Mouse (Mus musculus) cerebellum, postnatal 25 days (tissue): Measurements from ENCODE around the gene Ddah2.

ENCODE experiments used
- DNase-seq, 2 experiments: peaks; one replicate each; pipeline ENCODE4 v3.0.0; 2021; ENCODE audit warnings: mixed read lengths in 2 of 2

Ddah2 gene

DNA sequence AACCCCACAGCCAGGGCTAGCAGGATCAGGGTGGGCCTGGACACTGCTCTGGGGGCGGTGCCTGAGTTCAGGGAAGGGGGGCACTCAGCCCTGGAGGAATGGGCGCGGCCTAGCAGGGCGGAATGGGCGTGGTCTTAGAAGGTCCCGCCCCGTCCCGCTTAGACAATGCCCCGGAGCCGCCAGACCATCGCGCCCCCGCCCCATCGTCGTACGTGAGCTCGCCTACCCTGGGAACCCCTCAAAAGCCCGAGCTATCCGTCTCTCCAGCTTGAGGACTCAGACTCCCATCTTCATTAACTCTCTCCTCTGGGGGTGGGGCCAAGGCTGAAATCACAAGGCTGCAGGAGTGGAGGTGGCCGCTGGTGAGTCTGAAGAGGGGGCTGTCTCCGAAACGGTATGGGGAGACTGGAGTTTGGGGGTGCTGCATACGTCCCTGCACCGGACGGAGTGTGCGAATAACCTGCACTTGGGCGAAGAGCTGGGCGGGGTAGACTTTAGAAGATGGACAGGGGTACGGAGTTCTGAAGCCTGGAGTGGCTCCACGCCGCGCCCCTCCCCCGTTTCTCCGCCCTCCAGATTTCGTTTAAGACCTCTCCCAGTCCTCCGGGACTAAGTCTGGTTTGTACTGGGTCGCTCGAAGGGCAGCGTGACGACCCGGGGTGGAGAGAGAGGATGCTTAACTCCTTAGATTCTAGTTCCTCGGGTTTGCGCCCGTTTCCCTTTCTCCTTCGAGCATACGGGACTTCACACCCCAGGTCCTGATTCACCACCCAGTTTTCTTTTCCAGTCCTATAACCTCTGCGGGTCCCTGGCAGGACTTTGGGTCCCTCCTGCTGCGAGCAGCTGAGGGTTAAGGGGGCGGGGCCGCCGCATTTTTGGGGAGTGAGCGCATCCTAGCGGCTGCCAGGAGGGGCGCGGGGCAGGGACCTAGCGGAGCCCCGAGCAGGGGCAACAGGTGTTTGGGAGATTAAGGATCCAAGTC is at the start of gene Ddah2:
Ddah2 (plus strand) TSS at position 125 of the 982 bp plus-strand sequence.
- peak; percentile 85 to 91 for DNase-seq

DNA sequence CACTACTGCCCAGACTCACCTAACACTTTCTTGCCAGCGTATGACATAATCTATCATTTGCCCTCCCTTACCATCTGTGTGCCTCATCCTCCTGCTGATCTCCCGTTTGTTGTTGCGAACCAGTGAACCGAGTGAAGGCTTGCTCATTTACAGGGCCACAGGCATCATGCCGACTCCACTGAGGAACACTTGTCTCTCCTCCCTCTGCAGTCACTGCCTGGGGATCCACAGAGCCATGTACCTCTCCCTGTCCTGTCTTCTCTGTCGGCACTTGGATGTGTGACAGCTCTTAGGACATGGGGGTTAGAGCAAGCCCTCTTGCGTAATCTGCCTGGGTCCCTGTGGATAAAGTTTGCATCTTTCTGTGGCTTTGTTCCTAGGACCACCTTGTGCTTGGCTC is 49.2 kb upstream of the Ddah2 start:
- peak; percentile 83 to 87 for DNase-seq

DNA sequence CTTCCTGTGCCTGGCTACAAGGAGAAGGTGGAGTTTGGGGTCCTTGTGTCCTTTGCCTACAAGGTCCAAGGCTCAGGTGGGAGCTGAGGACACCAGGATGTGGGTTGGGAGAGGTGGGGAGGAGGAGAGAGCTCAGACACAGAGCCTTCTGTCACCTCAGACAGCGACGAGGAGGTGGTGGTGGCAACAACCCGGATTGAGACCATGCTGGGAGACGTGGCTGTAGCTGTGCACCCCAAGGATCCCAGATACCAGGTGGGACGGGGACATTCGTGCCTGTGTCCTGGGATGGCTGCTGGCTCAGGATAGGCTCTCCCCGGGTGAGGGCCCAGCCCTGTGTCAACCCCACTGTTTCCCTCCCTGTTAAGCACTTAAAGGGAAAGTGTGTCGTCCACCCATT is 47.4 kb upstream of the Ddah2 start:
- DNase-seq = peak; percentile 10 to 17

- peak in 1 of 2 experiments; percentile 16 for DNase-seq
These were observed 46.4 kb upstream of the Ddah2 start for GRCm38 (mm10) chr17:35012430-35012829.

DNA sequence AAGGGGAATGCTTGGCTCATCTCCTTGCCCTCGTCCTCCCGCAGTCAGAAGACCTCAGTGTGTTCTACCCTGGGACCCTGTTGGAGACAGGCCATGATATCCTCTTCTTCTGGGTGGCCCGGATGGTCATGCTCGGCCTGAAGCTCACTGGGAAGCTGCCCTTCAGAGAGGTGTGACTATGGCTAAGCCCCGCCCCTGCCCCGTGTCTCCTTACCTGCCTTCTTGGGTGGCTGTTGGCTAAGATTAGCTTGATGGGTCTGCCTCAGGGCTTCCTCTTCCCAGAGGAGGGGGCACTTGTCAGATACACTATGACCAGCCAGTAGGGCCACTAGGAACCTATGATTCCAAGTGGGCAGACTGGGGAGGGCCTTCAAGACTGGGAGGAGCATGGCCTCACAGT is 45.6 kb upstream of the Ddah2 start:
- peak in 1 of 2 experiments; percentile 25 for DNase-seq

GRCm38 (mm10) chr17:35015296-35015695 is 43.5 kb upstream of the Ddah2 start:
- peak in 1 of 2 experiments; percentile 27 for DNase-seq

DNA sequence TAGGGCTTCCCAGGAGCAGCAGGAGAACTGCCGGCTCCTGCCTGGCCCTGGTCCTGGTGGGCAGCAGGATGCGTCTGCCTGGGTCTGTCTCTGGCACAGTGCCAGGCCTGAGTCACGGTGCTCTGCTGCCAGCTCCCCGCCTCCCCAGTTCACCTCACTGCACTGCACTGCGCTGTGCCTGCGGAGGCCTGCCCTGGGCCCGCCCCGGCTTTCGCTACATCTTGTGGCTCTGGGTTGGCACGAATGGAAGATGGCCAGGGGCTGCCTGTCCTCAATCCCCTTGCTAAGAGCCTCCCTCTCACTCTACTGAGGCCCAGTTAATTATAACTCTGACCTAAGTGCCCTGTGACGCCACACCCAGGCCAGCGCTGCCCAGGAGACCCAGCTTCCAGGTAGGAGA is 42.5 kb upstream of the Ddah2 start, which contains the start of gene Vwa7:
Vwa7 (plus strand) TSS at position 204 of the 400 bp plus-strand sequence.
- peak; percentile 91 to 92 for DNase-seq

DNA sequence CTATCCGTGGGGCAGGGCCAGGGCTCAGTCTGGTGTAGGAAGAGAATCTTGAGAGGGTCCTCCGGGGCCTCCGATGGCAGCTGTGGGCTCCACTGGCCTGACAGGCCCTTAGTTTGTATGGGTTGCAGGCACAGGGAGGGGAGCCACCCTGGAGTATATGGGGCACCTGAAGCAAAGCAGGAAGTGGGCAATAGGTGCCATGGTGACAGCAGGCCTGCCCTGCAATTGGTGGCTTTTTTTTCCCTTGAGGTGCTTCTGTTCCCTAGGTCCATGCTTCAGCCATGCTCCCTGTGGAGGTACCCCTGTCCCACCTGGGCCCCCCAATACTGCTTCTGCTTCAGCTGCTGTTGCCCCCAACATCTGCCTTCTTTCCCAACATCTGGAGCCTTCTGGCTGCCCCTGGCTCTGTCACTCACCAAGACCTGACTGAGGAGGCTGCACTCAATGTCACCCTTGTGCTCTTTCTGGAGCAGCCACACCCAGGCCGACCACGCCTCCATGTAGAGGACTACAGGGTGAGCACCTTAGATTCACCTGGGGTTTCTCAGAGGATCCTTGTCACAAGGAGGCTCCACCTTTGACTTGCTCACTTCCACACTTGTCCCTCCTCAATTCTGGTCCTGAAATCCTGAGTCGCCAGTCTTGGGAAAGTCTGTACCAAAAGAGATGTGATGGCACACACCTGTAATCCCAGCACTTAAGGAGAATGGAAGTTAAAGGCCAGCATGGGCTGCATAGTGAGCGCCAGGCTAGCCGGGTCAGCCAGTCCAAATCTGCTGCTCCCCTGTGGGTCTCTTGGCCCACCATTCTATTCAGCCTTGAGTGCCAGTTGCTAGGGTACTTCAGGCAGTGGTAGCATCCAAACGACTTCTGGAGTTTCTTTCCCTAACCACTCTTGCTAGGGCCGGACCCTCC is 41.8 kb upstream of the Ddah2 start:
- peak in 1 of 2 experiments; percentile 34 for DNase-seq

- peak in 1 of 2 experiments; percentile 44 for DNase-seq
These were observed 41.2 kb upstream of the Ddah2 start for GRCm38 (mm10) chr17:35017706-35018030.

DNA sequence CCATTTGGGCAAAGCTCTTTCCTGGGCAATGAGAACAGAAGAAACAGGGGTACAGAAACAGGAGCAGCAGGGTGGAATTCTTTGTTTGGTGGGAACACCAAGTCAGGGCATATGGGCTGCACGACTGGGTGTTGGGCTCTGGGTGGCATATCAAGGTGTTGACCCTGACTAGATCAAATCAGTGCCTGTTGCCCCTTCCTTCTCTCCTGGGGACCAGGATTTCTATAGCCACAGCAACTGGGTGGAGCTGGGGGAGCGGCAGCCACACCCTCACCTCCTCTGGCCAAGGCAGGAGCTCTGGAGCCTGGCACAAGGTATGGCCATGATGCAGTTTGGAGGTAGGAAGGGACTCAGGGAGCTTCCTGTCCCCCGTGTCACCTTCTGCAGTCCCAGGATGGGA is 40.7 kb upstream of the Ddah2 start:
- DNase-seq = peak in 1 of 2 experiments; percentile 23

DNA sequence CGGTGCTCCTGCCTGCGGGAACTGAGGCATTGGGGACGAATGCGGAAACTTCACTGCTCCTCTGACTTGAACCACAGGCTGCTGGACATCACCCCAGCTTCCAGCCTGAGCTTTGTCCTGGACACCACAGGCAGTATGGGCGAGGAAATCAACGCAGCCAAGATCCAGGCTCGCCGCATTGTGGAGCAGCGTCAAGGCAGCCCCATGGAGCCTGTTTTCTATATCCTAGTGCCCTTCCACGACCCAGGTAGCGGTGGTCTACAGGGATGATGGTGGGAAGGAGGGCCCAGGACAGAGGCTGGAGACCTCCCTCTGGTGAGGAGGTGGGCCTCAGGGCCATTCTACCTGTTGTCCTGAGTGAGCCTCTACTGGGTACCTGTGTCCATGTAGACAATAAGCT is 38.9 kb upstream of the Ddah2 start:
- DNase-seq = peak in 1 of 2 experiments; percentile 25

DNA sequence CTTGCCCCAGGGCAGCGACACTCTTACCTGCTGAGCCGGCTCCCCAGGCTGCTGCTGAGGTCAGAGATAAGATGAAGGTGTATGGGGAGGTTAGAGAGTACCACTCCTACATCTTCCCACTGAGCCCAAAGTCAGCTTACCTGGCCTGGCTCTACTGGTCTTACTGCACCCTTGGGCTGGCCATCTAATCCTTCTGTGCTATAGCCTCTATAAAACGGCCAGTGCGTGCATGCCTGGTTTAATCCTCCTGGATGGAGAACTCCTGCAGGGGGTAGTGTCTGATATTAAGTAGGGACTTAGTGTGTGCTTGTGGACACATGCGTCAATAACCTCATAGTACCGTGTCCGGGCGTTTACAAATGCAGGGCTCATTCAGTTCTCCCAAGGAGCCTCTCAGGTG is 38.3 kb upstream of the Ddah2 start:
- peak in 1 of 2 experiments; percentile 23 for DNase-seq

DNA sequence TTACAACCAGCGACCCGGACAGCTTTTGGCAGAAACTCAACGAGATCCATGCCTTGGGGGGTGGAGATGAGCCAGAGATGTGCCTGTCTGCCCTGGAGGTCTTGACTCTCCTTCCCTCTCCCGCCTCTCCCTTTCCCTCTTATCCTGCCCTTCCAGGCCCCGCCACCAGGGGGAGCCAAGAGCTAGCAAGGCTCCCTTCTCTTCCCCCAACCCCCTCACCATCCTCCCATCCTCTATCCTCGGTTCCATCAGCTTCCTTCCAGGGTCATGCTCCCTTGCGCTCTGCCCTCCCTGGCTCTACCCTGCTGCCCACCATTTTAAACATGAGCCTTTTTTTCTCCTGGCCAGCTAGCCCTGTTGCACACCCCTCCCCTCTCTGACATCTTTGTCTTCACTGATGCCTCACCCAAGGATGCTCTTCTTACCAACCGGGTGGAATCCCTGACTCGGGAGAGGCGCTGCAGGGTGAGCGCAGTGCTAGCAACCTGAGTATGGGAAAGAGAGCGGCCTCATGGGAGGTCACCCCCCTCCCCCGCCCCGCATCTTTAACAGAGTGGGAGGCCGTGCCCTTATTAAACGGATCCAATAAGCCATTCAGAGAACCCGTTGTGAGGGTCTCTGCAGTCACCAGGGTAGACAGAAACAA is 37.5 kb upstream of the Ddah2 start:
- peak; percentile 92 to 94 for DNase-seq

GRCm38 (mm10) chr17:35021842-35022477 is 36.9 kb upstream of the Ddah2 start:
- peak in 1 of 2 experiments; percentile 6 for DNase-seq

DNA sequence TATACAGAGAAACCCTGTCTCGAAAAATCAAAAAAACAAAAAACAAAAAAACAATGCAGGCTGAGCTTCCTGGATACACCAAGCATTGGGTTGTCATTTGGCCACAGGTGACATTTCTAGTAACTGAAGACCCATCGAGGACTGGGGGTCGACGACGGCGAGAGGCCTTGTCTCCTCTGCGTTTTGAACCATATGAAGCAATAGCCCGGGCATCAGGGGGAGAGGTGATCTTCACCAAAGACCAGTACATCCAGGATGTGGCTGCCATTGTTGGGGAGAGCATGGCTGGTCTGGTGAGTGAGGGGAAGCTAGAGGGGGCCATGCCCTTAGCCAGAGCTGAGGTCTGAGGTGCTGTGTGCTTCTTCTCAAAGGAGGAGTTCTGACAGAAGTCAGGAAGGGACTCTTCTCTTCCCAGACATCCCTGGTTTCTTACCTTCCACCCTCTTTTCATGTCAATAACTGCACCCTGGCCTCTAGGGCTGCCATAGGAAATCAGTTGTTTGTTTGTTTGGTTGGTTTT is 36.2 kb upstream of the Ddah2 start:
- DNase-seq = peak in 1 of 2 experiments; percentile 8

DNA sequence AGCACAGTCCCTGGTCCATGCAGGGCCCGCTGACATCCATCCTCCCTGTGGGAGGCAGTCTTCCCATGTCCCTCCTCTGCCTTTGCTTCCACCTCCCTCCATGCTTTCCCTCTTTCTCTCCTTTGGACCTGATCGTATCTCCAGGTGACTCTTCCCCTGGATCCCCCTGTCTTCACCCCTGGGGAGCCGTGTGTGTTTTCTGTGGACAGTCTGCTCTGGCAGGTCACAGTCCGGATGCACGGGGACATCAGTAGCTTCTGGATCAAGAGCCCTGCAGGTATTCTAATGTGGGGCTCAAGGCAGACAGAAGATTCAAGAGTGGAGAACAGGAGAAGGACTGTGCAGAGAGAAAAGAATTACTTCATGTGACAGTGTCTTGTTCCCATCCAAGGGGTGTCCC is 35.6 kb upstream of the Ddah2 start:
- DNase-seq = peak in 1 of 2 experiments; percentile 5

- DNase-seq = peak in 1 of 2 experiments; percentile 2
These were observed 35.1 kb upstream of the Ddah2 start for GRCm38 (mm10) chr17:35023756-35024155.

DNA sequence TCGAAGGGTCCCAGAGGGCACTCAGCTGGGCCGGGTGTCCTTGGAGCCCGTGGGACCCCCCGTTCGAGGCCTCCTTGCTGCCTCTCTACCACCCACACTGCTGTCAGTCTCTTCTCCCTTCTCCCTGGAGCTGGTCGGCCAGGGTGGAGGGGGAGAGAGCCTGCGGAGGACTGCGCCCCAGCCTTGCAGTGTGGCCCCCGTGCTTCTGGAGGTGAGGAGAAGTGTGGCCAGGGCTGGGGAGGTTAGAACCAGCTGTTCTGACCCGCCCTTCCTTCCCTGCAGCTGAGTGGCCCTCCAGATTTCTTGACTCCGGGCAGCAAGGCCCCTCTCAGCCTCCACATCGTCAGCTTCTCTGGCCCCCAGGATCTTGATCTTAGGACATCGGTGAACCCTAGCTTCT is 34.6 kb upstream of the Ddah2 start:
- DNase-seq = peak; percentile 9 to 13

DNA sequence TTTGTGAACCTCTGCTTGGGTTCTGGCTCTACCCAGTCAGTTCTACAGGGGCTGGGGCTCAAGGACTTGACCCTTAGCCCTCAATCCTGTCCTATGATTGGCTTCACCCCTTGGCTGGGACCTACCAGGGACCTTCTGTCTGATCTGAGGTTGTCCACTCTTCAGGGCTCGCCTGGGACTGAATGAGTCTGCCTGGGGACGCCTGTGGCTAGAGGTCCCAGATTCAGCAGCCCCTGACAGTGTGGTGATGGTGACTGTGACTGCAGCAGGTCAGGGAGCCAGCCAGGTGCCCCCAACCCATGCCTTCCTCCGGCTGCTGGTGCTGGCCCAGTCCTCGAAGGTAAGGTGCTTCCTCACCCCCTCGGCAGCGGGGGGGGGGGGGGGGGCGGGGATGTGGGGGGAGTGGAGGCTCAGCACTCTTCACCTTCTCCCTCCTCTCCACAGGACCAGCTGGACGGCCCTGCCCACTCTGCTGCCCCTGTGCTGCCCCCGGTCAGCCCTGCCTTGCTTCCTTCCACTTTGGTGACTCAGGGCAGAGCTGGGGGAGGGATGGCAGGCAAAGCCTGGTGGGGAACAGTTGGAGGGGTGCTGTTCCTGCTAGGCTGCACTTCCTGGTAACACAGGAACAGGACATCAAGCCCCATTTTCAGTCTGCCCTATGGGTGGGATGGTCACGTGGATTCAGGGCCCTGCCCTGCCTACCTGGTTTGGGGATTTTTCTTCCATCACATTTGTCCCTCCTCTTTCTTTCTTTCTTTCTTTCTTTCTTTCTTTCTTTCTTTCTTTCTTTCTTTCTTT is 33.9 kb upstream of the Ddah2 start:
- DNase-seq = peak in 1 of 2 experiments; percentile 13

DNA sequence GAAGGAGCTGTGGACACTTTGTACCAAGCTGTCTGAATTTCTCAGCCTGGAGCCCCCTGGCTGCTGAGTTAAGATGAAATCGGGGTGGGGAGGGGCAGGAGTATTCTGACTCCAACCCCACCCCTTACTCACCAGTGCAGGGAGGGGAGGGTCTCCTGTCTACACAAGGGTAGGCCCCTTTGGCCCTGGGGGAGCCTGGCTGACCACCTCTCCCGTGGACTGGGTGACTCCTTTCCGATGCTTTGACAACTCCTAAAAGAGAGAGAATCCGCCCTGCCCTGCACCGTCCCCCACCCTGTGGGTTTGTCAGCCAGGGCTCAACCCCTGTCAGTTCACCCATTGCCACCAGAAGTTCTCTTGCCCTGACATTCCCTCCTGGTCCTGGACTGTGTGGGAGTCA is 32.6 kb upstream of the Ddah2 start:
- DNase-seq = peak in 1 of 2 experiments; percentile 11
